Mouse (Mus musculus) neural tube, embryonic 10.5 days (tissue): Measurements from ENCODE around the gene Avl9.

ENCODE experiments used
- DNase-seq: peaks from one replicate; pipeline ENCODE4 v3.0.0-alpha.2; 2017; ENCODE audit warnings: low spot score; ENCODE audit errors: extremely low spot score

The Avl9 gene

DNA sequence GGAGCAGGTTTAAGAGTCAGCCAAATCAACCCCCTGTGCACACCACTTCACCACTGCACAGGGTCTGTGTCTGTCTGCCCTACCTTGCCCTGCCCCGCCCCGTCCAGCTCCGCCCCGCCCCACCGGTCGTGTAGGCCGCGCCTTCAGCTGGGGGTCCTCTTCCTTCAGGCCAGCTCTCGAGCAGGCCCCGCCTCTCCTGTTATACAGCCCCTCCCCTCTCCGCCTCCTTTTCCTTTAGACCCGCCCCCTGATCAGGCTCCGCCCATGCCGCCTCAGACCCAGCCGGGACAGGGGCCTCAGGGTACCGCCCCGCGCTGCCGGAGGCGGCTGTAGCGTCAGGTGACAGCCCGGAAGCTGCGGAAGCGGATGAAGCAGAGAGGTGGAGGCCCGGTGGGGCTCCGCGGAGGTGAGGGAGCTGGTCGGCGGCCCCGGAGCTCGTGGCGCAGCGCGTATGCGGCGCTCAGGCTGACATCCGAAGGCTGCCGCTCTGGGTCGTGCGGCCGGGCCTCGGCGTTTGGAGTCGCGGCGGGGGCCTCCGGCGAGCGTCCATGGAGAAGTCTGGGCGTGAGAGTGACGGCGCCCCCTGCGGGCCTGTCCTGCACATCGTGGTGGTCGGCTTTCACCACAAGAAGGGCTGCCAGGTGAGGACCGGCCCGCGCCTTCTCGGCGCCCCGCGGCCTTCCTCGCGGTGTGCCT, at the start of gene Avl9:
Gene Avl9 (plus strand): TSS at position 326 of the 696 bp plus-strand sequence.
- peak; percentile 97 for DNase-seq

DNA sequence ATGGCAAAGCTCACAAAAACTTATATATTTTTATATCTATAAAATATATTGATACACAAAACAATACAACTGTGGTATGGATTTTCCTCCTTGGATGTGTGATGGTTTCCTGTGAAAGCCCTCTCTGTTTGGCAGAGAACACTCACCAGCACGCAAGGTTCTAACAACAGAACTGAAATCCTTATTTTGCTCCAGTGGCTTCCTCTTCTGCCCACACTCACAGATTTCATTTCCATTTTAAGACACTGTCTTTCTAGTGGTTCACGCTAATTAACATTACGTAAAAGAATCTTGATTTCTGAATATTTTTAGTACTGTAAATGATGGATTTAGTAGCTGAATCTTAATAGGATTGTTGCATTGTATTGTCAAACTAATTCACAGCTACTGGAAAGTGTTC, 26.5 kb upstream of the Avl9 start:
- no peak for DNase-seq

DNA sequence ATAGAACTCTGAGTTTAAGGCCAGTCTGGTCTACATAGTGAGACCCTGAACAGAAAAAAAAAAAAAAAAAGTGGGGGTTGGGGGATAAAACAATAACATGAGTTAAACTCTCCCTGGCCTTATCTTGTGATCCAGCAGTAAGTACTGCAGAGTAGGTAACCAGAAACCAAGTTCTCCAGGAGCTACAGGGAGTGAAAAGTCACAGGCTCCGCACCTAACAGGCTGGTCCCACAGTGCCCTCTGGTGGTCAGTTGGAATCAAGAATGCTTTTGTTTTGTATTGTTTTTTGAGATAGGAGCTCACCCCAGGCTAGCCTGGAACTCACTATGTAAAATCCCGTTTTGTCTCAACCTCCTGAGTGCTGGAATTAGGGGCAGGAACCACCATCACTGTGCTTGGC, 23.5 kb upstream of the Avl9 start:
- peak; percentile 74 for DNase-seq

DNA sequence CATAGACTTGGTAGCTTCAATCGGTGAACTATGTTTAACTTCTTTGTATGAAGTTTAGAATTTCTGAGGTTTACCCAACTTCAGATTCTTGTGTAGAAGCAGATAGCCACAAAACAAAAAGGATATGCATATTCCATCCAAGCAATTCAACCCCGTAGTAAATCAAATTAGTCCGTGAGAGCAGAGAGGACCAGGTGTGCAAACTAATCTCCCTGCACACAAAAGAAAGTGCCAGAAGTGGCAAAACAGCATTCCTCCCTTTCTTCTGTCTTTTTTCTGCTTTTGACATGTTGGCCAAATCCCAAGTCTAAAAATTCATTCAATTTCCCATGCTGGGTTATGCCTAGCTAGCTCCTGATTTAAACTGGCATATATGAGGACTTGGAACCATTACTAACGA, 22.3 kb upstream of the Avl9 start:
- no peak for DNase-seq

DNA sequence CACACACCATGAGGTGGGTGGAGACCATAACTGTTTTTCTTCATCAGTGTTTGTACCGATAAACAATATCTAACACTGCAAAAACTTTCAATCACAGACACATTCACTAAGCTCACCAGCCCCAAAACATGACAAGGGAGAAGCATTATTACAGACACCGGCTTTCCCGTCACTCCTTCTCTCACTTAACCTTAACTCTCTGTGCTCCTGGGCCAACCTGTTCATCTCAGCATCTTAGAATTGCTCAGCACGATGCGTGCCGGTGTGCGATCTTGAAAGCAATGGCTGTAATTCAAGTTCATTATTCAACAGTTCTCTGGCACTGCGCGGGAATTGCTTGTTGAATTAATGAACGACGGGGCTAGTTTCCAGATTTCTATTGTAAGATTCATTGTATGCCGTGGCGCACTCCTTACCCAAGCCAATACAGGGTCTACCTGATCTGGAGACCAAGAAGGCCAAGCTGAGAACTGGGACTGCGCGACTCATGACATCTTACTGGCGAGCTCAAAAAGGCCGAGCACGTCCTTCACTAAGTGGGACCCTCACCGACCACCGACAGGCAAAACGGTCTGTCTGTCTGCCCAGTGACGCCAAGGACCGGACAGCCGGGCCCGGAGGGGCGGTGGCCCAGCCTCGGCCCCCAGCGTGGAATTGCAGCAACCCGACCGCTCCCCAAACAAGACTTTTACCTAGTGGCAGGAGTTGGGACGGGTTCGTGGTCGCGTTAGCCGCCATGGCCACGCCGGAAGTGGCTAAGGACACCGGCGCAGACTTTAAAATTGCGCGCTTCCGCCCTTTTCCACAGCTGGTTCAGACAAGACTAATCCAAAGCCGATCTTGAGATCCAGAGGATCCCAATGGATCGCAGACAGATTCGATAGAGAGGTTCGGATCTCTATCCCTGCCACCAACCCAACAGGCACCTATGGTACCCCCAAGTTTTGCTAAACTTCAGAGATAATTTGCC, 10.5 kb upstream of the Avl9 start, which contains the start of gene Lsm5:
Gene Lsm5 (minus strand): TSS at position 780 of the 970 bp plus-strand sequence.
- peak; percentile 86 for DNase-seq

DNA sequence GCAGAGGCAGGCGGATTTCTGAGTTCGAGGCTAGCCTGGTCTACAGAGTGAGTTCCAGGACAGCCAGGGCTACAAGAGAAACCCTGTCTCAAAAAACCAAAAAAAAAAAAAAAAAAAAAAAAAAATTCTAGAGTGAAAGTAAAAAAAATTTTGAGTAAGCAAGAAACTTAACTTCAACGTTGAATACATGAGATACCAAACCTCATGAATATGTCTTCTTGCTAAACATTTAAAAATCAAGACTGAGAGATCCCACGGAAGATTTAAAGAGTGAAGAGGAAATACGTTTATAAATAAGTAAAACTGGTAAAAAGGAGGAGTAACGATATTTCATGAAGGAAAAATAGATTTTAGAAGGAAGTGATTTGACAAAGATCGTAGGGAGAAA, 519 bp upstream of the Avl9 start:
- DNase-seq, result no peak

DNA sequence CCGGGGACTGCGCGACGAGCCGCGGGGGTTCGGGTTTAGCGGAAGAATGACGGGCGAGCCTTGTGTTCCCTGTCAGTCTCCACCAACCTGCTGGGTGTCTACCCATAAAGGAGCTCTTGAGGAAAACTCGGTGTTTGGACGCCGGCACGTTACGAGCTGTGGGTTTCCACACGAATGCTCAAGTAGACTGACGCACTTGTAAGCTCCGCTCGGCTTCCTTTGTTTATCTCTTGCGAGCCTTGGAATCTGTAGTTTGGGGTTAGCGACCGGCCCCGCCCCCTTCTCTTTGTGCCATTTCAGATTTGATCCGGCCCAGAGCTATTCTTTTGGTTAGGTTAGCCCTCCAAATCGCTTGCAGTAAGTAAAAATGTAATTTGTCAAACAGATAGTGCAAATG, 569 bp downstream of the Avl9 start:
- DNase-seq, result no peak

DNA sequence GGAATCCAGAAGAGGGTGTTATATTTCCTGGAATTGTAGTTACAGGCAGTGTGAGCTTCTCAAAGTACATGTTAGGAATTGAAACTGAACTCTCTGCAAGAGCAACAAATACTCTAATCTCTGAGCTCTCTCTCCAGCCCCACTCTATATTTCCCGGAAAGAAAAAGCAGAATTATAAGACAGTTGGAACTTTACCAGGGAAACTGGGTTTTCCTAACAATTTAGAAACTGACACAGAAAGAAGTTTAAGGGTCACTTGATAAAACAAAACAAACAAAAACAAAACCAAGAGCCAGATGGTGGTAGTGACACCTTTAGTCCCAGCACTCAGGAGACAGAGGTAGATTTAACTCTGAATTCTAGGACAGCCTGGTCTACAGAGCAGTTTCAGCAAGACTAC, 4.4 kb downstream of the Avl9 start:
- DNase-seq, result no peak

DNA sequence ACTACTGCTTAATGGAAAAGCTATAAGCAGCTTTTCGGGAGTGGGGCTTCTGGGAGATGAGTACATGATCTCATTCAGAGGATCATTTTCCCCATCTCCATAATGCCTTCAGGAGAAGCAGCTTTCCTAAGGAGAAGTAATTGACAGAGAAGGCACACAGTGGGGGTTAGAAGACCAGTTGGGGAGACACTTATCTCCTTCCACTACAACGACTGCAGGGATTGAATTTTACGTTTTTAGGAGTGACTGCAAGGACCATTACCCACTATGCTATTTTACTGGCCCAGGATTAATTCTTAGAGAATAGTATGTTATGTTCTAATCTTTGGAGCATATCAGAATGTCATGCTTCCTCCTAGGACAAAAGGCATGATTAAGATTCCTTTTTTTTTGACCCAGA, 6.2 kb downstream of the Avl9 start:
- no peak for DNase-seq

DNA sequence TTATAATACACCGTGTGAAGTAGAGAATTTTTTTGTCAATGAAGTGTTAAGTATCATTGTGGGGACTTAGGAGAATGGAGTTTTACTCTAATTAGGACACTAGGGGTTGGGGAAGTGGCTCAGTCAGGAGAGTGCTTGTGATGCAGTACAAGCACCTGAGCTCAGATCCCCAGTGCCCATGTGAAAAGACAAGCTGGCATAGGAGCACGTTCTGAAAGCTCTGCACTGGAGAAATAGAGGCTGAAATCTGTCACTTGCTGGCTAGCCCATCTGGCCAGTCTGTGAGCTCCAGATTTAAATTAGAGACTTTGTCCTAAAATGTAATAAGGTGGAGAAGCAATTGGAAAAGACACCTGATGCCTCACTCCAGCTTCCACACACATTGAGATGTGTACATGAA, 17.8 kb downstream of the Avl9 start:
- no peak for DNase-seq

DNA sequence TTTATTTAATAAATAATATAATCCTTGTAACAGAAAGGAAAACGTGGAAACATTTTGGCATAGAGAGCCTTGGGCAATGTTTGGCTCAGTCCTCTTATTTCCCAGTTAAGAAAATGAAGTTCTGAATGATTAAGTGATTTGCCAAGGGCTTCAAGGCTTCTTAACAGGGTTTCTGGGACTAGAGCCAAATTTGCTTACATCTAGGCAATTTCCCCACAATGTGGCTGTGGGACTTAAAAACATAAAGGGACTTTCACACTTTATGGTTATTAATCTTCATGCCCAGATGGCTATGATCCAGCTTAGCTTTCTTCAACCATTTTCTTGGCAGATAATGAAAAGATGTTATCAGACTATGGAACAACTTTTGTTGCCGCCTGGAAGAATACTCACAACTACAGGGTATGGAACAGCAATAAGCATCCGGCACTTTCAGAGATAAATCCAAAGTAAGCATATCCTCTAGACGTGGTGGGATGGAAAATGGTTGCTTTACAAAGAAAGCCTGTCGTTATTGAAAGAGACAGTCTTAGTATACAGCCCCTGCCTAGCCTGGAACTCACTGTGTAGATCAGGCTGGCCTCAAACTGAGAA, 31.3 kb downstream of the Avl9 start:
- no peak for DNase-seq

DNA sequence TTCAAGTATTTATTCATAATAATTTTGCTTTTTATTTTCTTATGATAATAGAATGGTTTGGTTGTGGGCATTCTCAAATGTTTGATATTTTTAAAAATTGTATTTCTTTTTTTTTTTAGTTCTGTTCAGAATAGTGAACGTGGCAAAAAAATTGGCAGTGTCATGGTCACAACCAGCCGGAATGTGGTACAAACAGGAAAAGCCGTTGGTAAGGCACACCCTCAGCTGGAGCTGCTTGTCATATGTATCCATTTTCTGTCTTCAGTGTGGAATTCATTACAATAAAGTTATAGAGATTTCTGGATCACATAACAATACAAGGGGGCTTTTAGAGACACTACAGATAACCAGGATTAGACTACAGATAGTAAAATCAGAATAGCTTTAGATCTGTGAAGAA, 39.0 kb downstream of the Avl9 start:
- DNase-seq, result no peak

DNA sequence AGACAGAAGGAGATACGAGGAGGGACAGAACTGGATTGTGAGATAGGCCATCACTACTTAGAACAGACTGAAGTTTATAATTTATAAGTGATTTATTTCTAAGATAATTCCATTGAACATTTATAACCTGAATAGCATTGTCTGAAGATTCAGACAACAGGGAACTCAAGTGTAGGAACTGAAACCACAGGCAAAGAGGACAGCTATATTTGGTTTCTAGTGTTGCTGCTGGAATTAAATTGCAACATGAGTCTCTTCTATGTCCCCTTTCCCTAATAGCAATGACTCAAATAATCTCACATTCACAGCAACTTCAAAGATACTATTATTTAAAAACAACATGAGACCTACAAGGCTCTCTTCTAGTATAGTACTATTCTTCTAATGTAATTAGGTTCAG, 41.4 kb downstream of the Avl9 start:
- DNase-seq, result no peak

DNA sequence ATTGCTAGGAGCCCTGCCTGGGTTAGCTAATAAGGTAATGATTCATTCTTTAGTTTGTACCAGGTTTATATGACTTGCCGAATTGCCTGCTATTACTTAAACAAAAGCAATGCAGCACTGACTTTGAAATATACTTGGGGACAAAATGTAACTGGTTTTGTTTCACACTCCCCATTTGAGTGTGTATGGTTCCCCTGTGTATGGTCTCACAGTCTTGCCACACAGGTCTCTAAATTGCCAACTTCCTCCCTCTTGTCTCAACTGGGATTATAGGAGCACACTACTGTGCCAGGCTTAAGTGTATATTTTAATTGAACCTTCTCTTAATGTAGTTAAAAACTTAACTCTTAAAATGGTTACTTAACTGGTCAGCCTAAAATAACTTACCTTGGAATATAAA, 44.6 kb downstream of the Avl9 start:
- no peak for DNase-seq

DNA sequence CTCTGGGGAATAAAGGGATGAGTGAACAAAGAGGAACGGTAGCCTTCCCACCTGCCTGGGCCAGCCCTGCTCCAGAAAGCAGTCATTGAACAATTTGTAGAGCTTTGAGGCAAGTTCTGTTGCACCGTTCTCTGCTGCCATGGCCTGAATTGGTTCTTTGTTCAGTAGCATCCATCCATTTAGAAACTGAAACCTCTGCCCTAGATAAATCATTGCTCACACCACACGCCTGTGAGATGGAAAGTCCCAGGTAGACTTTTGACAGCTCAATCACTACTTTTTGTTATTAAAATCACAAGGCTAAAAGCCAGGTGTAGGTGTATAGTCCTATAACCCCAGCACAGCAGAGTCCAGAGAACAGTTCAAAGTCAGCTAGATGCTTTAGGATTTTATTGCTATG, 50.6 kb downstream of the Avl9 start:
- DNase-seq, result no peak

DNA sequence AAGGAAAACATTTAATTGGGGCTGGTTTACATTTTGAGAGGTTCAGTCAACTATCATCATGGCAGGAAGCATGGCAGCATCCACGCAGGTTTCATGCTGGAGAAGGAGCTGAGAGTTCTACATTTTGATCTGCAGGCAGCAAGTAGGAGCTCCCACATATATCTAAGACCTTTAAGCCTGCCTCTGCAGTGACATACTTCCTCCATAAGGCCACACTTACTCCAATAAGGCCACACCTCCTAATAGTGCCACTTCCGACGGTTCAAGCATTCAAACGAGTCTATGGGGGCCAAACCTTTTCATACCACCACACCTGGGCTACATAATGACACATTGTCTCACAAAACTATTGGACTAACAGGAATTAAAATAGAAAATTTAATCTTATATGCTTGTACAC, 51.0 kb downstream of the Avl9 start:
- DNase-seq, result no peak

DNA sequence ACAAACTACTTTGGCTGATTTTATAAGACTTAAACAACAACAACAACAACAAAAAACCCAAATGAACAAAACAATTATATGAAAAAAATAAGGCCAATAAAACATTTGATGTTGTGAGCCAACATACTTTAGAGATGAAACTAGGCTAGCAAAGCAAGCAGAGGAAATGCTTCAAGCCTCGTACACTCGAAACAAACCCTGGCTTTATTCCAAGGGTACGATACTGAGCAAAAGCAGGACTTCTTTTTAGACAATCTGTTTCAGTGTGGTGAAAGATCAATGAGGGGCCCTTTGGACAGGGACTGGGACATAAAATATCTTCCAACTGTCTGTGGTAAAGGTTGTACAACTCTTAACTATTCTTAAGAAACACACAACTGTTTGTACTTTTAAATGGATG, 61.1 kb downstream of the Avl9 start:
- DNase-seq, result no peak

DNA sequence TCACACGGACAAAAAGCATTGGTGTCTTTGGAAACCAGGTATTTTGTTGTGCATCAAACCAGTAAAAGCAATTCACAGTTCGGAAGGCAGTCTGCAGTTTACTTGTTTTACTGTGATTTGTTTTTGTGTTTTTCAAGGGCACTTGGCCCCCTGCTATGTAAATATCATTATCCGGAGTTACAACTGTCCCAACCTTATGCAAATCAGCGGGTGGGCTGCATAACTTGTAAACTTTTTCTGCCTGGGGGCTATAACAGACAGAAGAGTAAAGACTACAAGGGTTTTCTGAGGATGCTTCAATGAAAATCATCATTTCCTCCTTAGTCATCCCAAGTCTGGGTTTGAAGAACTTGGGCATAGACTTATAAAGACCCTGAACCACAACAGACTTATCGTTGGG, 64.9 kb downstream of the Avl9 start:
- DNase-seq, result no peak

DNA sequence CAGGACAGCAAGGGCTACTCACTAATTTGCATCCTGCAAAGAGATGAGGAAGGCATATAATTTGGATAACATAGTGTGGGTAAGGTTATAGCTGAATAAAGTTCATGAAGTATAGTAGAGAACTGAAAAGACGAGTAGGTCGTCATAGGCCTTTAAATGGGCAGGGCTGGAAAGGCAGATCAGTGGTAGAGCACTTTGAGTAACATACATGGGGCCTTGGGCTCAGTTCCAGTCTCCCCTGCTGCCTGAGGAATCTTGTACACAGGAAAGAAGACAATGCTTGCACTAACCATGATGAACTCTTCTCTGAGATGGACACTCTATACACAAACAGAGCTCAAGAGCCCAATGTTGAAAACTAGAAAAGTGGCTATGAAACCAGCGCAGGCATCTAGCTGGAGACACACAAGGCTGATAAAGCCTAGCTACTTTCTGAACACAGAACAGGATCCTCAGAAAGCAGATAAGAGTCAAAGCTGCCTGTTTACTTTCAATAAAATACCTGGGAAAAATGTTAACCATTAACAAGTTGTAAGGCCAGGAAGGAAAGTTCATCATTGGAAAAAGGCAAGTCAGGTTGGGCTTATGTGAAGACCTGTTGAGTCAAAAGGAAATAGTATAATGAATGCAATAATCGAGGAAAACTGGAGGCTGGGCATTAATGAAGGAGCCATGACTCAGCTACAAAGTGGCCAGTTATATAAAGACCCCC, 69.0 kb downstream of the Avl9 start:
- DNase-seq, result no peak

DNA sequence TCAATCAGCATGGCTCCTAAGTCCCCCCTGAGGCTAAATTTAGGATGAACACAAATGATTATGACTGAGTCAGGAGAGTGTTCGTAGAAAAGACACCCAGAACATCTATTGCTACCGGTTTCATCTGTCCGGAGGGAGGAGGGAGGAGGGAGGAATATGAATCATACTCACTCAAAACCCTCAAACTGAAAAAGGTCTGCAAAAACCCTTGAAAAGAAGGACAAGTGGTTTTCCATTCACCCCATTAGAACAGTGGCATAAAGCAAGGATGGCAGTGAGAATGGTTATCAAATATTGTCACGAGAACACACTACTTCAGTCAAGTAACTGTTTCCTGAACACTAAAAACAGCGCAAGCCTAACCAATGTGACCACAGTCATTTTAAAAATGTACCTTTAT, 70.4 kb downstream of the Avl9 start:
- DNase-seq, result no peak

DNA sequence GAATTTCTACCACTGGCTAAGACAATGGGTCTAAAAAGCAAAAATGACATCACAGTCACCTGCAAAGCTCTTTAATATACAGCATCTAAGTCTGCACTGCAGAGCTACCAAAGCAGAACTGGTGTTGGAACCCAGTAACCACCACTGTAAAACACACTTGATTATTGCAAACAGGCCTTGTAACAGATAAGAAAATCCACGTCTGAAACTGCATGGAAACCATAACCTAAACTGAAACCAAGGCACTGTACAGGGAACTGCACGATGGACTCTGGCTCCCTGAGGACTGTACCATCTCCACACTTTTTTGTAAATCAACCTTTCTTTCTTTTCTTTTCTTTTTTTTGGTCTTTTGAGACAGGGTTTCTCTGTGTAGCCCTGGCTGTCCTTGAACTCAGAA, 73.0 kb downstream of the Avl9 start:
- DNase-seq, result no peak

DNA sequence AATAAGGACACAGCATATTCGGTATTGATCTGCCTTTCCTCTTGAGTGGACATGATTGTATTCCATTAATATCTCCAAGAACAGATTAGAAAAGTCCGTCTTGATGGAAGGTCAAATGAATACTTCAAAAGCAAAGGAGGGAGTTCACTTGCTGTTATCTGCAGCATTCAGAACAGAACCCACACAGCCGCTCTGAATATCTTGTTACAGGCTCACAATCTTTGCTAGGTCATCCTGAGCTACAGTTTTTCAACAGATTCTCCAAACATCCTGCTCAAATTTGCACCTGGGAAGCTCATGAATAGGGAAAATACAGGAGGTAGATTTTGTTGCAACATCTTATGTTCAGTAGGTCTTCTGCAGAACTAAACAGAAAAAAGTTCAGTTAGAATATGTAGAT, 74.6 kb downstream of the Avl9 start:
- DNase-seq, result no peak
